Mouse (Mus musculus) urinary bladder, postnatal 4 days (tissue): ENCODE measurements around the gene March10.

ENCODE experiments used
- DNase-seq, 2 experiments: peaks; one replicate each; pipeline ENCODE4 v3.0.0; 2021 to 2022; ENCODE audit warnings: low spot score in 2 of 2

The March10 gene

DNA sequence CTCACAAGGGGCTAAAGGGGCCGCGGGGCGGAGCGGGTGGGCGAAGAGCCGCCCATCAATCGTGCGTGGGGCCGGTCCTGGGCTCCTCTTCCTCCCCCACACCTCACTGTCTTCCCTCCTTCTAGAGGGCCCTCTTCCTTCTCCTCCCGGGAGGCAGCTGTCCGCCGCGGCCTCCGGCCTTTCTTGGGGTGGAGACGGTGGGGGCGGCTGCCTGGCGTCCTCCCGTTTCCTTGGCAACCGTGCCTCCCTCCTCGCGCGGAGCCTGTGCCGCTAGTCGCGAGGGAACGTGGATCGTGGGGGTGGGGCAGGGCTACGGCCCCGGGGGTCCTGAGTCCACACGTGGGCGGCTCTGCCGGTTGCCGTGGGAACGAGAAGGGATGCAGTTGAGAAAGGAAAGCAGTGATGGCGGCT is at the start of gene March10:
TSS of gene March10 (minus strand) at position 239 of the 411 bp plus-strand sequence.
- DNase-seq = peak; percentile 34 to 69

GRCm38 (mm10) chr11:105506322-105506721 is 49.8 kb upstream of the March10 start:
- no peak for DNase-seq

DNA sequence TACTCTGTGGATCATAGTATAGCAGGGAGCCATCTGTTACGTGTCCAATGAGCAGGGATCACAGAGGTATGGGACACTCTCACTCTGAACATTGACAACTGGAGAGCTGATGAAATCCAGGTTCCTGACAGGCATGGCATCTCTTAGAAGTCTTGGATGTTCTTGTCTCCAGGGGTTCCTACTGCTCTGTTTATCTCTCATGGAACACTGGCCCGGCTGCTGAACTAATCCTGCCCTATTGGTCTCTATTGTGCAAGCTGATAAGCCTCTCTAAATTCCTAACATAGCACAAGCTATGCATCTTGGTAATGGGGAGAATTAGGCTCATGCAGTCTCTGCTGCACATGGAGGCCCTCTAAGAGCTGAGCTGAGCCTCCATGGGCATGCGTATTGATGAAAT is 48.5 kb upstream of the March10 start:
- no peak for DNase-seq

DNA sequence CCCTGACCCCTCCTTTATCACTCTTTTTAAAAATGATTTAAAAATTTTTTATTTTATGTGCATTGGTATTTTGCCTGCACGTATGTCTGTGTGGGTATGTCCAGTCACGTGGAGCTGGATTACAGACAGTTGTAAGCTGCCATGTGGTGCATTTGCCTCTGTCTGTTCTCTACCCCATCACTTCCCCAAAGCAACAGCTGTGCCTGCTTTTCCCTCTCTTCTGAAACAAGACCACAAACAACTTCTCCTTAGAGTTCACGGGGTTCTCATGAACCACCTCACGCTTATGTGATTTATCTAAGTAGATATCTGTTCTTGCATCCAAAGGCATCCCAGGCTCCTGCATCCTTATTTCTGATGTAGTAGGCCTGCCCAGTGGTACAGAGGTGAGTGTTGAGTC is 45.8 kb upstream of the March10 start:
- DNase-seq = no peak

DNA sequence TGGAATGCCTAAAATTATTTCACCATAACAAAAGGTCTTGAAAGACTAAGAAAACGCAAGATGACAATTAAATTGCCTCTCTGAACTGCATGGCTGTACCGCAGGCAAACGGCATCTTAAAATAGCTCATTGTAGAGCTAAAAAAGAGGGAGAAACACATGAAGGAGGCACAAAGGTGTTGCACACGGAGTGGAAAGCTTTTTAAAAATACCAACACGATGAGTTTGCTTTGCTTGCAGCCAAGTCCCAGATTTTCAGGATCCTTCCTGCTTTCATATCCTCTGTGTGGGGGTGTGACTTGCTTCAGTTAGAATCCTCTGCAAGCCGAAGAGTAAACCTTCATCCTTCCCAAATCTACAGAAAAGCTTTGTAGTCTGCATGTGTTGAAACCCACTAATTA is 41.0 kb upstream of the March10 start:
- DNase-seq = no peak

DNA sequence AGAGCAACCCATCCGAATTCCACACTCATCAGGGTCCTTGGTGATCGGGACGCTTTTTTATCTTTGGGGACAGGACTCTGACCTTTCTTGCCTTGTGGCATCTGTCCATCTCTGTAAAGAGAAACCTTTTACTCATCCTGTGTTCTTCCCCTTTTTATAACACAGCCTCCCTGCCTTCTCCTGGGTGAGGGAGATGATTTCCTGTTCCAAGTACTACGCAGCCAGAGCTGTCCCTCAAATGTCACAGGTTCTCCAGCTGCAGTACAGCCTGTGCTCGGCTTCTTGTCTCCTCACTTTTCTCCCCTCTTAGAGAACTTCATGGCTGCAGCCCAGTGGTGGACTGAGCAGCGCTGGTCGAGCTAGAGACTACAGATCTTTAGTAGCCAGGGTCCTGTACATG is 40.1 kb upstream of the March10 start:
- no peak for DNase-seq

DNA sequence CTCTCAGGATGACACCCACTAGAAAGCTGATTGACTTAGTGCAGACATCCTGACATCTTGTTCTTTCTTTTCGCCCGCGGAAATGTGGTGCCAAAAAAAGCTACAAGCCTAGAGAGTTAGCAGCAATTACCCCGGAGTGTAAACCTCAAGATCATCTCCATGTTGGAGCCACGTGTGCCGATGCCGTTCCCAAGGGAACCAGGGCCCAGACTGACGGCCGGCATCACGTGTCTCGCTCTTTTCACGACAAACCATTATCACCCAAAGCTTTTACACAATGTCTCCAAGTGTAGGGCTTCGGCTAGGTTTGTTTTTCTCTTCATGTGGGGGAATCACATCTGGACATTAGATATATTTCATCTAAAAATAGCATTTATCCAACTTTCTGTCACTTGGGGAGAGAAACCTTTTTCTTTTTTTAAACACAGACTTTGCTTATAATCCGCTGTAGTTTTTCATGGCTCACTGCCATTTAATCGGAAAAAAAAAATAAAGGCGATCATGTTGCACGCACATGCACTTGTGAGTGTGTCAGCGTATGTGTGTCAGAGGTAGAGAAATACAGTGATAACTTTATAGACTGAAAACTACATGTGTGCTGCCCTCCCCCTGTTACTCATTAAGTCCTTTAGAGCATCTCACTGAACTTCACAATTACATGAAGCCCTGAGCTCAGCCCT is 39.2 kb upstream of the March10 start:
- DNase-seq = no peak

- no peak for DNase-seq
Observed at GRCm38 (mm10) chr11:105494786-105495369, 38.3 kb upstream of the March10 start.

- DNase-seq = no peak
Observed at GRCm38 (mm10) chr11:105492392-105492791, 35.9 kb upstream of the March10 start.

GRCm38 (mm10) chr11:105490971-105491370 is 34.4 kb upstream of the March10 start:
- no peak for DNase-seq

DNA sequence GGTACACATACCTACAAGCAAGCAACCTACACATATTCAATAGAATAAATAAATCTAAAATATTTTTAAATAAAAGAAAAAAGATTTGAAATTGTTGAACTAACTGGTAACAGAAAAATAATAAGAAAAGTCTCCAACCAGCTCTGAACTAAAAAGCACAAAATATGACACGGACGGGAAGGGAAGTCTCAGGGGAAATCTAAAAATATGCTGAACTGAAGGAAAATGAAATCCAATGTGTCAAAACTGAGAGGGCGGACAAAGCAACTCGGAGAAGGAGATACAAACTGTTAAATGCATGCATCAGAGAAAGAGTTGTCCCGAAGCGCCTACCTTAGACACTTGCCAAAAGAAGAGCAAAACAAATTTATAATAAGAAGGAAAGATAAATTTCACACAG is 28.9 kb upstream of the March10 start:
- DNase-seq = no peak

GRCm38 (mm10) chr11:105484993-105485392 is 28.5 kb upstream of the March10 start:
- DNase-seq = no peak

DNA sequence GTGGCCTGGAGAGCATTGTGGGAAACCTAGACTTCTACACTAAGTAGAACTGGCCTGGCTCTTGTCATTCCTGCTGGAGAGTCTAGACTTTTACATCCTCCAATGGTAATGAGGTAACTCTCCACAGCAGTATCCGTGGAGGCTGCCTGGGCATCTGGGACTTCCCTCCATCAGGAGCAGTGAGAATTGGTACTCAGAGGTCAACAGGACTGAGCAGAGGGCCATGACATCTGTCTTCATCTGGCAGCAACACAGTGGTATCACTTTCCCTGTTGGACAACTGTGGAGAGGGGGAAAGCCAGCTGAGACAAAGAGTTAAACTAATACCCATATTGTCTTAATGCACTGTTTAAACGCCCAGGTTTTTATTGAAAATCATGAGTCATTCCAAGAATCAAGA is 26.2 kb upstream of the March10 start:
- no peak for DNase-seq

GRCm38 (mm10) chr11:105474746-105475145 is 18.2 kb upstream of the March10 start:
- no peak for DNase-seq

GRCm38 (mm10) chr11:105474352-105474736 is 17.8 kb upstream of the March10 start:
- no peak for DNase-seq

GRCm38 (mm10) chr11:105473716-105474351 is 17.3 kb upstream of the March10 start:
- DNase-seq = no peak

DNA sequence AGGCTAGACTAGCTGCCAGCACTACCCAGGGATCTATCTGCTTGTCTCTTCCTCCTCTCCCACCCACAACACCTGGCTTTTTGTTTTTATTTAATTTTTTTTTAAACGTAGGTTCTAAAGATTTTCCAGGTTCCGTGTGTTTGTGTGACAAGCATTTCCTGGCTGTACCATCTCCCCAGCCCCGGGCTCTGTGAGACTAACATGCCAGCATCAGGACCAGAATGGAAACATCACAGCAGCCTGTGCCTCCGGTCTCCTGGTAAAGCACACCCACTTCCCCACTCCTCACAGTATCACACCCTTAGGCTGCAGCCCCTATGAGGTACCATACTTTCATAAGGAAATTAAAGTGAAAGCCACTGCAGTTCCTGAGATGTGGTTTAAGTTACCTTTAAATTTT is 16.1 kb upstream of the March10 start:
- no peak for DNase-seq

GRCm38 (mm10) chr11:105470896-105471295 is 14.4 kb upstream of the March10 start:
- DNase-seq = no peak

DNA sequence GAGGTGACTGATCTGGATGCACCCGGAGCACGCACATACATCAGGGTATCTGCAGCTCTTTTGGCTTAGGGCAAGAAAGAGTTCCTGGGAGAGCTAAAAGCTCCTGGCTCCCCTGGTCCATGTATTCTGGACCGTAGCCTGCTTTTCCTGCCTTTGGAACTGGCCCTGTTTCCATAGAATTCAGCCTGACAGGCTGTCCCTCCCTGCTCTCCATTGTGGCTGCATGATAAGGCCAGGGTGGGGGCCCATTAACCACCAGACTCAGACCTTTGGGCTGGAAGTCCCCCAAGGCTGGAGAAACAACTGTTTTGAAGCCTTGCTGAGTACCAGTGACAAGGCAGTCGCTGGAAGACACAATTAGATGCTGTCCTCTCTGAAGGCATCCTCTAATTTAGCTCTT is 13.0 kb upstream of the March10 start:
- no peak for DNase-seq

DNA sequence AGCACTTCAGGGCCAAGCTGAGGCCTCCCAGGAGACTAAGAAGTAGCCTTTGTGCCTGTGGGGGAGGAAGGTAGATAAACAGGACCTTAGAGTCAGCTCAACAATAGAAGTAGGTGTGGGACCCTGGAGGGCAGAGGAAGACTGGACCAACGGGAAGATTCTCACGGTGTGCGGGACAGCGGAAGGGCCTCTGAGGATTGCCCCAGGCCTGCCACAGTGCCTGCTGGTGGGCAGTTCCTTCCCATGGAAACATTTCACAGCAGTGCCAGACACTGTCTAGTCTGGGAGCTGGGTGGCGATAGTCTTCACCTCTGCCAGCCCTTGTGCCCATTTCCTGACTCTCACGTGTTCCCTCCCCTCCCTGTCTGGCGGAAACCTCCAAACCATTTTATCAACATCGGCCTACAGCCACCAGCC is 12.6 kb upstream of the March10 start:
- no peak for DNase-seq

DNA sequence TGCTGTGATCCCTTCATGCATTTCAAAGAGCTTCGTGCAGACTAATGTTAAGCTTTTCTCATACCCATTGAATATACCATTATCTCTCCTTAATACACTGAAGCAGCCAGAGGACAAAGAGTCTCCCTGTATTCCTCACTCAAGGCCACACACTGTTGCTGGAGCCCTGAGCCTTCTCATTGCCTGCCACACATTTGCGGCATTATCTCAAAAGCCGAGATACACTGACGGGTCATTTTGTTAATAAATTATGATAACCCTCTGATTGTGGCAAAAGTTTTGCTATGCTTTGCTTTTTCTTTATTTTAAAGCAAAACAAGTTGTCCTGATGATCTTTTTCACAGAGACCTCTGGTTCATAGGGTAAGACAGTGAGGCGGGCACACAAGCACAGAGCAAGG is 11.9 kb upstream of the March10 start:
- DNase-seq = no peak

DNA sequence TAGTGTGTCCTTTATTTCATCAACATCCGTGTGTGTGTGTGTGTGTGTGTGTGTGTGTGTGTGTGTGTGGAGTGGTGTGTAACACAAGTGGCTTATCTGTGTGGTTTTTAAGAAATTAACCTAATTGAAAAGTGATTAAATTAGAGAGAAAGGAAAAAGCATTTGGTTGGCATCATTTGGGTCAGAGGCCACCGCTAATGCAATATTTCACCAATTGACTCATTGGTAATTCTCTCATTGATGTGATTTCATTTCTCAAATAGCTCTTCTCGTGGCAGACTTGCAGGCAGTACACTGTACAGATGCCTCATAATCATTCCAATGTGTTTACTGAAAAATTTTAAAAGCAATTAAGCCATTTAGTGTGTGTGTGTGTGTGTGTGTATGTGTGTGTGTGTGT is 11.3 kb upstream of the March10 start:
- DNase-seq = no peak

GRCm38 (mm10) chr11:105467266-105467665 is 10.7 kb upstream of the March10 start:
- no peak for DNase-seq
